Mouse (Mus musculus): ENCODE results near the gene Lsamp.

DNA sequence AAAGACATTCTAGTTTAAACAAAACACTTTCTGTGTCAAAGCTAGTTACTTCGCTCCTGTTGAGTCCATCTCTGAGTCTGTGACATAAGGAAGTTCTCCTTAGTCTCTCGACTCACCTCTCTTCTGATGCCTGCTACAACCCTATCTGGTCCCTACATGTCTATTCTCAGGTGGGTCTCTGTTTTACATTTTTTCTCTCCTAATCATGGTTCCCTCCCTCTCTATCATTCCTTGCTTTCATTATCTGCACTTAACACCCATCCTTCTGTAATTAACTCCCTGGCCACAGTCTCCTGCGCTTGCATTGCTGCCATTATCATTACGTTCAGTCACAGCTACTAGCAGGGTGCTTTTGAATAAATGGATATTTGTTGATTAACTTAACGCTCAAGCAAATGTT, 726.3 kb downstream of the Lsamp start:
- TF ChIP-seq CTCF (IDR thresholded peaks at IDR 0.05; ENCODE audit: low read depth) (no peak), EP300 (IDR thresholded peaks at IDR 0.05; ENCODE audit: low read depth) (no peak)
